Mouse (Mus musculus) frontal cortex, postnatal 10 days (tissue): ENCODE measurements around the gene Fancd2.
A peak's percentile ranks its signal among the peaks of the same experiment; 100 is the strongest.

Experiments used
- DNase-seq, 2 experiments: peaks; one replicate each; pipeline ENCODE4 v3.0.0; 2022; ENCODE audit warnings: low spot score in 2 of 2, mixed read lengths in 1 of 2

The Fancd2 gene

DNA sequence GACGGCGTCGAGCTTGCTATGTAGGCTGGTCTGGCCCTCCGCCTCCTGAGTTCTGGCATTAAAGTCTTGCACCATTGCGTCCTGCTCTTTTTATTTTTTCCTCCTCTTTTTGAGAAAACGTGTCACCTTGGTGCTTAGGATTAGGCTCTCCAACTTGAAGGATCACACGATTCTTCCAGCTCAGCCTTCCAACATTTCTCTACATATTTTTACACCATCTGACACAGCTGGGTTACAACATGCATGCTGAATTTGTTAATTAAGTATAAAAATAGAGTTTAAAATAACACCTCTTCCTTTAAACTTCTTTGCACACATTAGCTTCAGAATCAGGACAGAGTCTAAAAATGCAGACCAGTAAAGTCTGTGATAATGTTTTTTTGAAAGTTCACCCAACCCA is 77.8 kb downstream of the Fancd2 start:
- no peak for DNase-seq

DNA sequence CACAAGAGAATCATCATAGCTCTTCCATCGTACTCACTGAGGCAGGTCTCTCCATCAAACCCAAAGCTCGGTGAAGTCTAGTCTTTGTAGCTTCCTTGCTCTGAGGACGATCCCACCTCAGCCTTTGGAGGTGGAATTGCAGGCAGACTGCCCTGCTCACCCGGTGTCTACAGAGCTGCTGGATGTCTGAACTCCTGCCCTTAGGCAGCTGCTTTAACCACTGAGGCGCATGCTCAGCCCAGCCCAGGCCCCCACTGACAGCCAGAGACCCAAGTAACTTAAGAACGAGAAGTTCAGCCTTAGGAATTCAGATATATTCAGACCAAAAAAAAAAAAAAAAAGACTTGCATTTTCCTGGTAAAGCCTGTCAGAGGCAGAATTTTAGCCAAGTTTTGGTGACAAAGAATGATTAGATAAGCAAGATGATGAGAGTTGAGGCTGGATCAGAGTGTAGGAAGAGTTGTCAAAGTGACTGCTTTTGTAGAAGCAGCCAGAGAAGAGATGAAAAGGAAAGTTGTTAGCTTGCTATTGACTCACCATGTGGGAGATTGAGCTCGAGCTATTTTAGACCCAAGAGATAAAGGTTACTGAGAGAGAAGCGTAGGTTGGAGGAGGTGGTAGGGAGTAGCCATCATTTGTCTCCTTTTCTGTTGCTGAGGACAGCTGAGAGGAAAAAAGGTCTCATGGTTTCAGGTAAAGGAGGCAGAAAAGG is 80.9 kb downstream of the Fancd2 start:
- no peak for DNase-seq

DNA sequence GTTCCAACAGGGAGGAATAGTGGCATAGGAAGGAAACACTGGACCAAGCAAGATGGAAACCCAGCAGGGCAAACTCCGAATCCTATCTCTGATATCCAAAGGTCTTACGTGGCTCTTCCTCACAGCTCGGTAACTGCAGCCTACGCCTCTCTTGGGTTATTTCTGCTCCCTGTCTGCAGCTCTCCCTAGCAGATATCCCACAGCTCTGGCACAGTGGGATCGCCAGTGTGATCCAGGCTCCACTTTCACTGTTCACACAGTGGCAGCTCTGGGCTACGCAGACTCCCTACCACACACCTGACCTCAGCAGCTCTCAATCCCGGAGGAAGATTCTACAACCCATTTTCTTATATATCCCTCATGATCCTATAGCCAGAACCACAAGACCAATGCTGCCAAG is 82.7 kb downstream of the Fancd2 start:
- DNase-seq = no peak

DNA sequence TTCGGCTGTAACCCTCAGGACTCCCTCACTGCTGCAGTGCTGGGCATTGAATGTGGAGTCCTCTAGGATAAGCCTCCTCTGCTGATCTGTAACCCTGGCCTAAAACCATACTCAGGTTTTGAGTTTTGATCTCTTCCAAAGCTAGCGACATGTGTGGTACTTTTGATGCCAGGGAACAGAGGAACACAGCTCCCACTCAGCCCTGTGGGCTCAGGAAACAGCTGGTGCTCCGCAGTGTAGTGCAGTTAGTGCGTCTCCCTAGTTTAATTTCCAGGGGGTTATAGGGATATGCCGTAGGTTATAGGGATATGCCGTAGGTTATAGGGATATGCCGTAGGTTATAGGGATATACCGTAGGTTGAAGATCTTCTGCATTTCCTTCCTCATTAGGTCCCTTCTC is 83.5 kb downstream of the Fancd2 start:
- DNase-seq = no peak

DNA sequence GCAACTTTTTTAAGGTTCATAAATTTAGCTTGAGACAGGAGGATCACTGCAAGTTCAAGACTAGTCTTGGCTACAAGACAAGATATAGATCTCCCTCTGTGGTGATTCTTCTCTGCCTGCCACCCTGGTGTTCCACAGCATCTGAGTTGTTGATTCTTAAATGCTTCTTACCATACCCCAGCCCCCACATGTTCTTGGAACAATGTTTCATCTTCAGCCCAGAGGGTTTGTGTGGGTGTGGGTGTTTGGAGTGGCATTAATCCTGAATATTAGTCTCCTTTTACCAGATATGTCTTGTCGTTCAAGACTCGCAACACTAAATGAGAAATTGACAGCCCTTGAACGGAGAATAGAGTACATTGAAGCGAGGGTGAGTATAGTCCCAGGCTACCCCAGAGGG is 84.0 kb downstream of the Fancd2 start:
- no peak for DNase-seq

DNA sequence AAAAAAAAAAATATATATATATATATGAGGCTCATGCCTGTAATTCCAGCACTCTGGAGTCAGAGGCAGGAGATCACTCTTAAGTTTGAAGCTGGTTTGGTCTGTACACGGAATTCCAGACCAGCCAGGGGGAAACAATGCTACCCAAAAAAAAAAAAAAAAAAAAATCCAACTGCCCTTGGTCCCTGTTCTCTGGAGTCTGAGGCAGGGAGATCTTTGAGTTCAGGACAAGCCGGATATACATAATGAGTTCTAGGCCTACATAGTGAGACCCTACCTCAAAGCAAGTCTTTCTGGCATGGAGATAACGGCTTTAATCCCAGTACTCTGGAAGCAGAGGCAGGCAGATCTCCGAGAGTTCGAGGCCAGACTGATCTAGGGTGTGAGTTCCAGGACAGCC is 91.9 kb downstream of the Fancd2 start:
- DNase-seq = no peak

DNA sequence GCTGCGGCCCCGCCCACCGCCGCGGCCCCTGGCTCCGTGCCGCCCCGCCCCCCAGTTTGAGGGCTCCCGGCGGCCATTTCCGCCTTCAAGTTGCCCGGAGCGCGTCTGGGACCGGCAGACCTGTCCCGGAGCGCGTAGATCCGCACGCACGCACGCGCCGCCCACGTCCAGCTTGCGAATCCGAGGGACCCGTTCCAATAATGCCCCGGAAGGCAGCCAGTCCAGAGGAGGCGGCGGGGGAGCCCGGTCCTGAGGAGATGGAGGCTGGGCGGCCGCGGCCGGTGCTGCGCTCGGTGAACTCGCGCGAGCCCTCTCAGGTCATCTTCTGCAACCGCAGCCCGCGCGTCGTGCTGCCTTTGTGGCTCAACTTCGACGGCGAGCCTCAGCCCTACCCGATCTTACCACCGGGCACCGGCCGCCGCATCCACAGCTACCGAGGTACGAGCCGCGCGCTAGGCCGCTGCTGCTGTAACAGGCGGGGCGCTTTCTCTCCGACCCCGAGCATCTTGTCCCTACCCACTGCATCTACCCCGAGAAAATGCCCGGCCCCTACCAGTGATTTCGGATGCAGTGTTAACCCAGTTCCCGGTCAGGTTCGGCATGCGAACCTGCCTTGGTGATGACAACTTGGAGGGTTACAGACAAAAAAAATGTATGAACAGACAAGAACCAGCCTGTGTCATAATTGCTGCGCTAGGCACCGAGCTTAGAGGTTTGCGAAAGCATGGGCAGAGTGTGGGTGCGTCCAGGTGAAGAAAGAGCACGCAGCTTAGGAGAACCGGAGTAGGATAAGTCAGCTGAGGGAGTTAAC is 92.7 kb downstream of the Fancd2 start, which contains the start of gene Vhl:
Gene Vhl, plus strand, starts transcription at position 19 of the 811 bp plus-strand sequence.
- DNase-seq = peak; percentile 84 to 85

DNA sequence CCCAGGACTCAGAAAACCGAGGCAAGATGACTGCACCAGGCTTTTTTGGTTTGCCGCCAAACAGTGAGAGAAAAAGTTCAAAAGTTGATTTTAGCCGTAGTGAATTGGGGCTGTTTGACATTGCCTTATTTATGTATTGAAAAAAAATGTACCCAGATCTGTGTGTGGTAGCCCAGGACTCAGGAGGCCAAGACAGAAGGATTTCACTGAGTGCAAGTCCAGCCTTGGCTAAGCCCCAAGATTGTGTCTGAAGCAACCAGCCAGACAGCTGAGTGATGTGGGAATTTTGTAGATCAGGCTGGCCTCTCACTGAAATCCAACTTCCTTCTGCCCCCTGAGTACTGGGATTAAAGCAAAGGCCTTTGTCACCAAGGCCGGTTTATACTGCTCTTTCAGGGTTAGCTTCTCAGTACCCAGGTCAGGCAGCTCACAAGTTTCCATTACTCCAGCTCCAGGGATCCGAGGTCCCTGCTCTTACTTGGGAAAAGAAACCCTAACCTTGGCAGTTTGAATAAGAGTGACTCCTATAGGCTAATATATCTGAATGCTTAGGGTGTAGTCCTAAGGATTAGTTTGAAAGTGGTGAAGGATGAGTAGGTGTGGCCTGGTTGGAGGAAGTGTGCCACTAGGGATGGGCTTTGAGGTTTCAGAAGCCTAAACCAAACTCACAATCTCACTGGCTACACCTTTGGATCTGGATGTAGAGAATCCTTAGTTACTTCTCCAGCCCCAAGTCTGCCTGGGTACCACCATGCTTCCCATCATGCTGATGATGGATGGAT is 93.7 kb downstream of the Fancd2 start:
- no peak for DNase-seq

DNA sequence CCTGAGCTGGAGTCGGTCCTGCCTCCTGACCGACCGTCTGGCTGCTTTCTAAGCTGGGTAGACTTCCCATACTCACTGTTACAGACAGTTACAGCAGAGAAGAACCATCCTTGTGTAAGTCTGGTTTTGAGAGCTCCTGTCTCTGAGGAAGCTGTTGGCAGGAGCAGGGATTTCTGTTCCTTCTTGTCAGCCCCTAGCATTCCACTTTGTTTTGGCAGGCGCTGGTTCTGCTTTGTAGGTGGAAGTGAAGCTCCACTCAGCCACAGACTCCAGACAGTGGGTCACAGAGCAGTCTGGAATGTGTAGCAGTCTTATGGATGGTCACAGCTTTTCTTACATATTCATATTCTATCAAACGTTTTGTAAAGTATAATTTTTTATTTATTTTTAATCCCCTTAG is 98.8 kb downstream of the Fancd2 start:
- DNase-seq = no peak

DNA sequence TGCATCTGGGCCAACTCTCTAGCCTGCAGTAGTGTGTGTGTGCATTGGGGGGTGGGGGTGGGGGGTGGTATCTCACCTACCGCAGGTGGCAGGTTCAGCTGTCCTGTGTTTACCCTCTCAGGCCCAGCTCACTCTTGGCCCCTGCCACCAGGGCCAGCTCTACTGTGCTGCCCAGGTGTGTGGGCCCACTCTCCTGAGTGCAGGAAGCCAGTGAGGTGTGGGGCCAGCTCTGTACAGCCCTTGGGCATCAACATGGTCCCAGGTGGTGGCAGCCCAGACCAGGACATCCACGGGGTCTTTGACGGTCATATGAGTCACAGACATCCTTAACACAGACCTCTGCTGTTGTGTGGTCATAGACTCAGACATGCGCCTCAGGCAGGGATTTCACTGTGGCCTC is 101.4 kb downstream of the Fancd2 start:
- no peak for DNase-seq

DNA sequence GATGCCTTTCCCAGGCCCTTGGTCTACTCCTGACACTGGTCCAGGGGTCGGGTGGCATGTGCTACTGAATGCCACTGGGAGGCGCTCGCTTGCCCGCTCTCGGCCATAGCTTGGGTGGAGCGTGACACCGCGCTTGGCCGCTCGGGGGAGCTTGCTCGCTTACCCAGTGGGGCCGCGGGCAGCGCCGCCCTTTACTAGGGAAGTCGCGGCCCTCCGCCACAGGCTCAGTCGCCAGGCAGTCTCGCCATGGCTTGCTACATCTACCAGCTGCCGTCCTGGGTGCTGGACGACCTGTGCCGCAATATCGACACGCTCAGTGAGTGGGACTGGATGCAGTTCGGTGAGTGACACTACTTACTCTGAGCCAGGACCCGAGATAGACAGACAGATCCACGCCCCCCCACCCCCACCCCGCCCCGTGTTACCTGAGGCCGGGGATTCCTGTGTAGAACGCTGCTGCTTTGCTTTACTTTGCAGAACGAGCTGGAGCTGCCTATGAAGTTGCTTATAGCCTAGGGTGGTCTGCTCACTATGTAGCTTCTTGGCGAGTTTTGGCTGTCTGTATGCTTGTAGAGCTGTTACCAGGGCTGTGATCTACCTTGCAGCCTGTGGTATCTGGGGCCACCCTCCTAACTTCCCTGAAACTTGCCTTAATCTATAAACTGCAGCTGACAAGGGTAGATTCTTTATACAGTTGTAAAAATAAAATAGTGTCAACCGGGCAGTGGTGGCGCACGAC is 107.0 kb downstream of the Fancd2 start, which contains the start of gene Irak2:
Gene Irak2, plus strand, starts transcription at position 166 of the 739 bp plus-strand sequence.
- DNase-seq = peak; percentile 81 to 93

DNA sequence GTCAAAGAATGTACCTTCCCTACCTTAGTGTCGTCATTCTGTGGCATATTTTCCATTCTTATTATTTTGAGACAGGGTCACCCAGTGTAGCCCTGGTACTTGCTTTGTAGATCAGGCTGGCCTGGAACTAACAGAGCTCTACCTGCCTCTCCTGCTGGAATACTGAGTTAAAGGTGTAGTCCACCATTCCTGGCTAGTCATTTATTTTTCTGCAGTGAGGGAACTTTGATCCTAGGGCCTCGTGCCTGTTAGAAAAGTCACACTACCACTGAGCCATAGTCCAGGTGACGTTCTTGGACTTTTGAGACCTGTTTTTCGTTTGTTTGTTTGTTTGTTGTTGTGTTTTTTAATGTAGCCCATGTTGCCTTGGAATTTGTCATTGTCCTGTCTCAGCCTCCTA is 107.7 kb downstream of the Fancd2 start:
- DNase-seq = no peak

DNA sequence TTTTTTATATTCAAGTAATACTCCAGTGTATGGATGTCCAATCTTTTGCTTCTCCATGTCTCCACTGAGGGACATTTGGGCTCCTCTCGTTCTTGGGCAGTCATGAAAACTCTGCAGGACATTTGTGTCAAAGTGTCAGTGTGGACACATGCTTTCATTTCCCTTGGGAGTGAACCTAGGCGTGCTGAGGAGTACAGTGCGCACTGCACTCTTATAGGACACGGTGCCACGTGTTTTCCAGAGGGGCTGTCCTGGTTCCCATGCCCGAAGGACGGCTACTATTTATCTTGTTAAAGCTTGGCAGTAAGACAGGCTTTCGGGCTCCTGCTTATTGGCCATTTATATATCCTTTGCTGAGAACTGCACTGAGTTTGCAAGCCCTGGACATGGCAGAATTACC is 111.1 kb downstream of the Fancd2 start:
- no peak for DNase-seq

DNA sequence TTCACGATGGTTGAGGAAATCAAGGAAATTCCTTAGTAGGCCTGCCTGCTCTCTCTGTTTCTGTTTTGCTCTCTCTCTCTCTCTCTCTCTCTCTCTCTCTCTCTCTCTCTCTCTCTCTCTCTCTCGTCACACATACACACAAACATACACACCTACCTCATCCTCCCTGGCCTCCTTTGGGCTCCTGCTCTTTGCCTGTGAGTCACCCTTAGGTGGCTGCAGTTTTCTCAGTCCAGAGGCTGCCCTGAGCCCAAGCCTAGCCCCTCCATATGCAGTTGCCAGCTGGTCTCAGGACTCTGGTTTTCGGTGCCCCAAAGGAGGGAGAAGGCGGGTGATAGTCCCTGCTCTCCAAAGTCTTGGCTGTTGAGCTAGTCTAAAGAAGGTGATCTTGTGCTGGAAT is 111.5 kb downstream of the Fancd2 start:
- no peak for DNase-seq

DNA sequence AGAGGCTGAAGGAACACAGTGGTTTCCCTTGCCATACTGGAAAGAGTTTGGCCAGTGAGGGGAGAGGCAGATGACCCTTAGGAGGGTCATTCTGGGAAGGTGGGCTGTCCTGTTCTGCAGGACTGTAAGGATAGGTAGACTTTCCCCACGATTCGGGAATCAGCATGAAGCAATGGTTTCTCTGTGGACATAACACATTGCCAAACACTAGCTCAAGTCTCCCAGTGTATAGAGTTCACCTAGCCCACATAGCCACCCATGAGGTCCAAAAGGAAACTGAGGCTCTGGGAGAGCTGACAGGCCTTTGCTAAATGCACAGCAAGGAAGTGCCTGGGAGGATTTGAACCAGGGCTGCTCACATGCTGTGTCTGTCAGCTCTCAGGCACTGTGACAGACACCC is 112.5 kb downstream of the Fancd2 start:
- DNase-seq = no peak

DNA sequence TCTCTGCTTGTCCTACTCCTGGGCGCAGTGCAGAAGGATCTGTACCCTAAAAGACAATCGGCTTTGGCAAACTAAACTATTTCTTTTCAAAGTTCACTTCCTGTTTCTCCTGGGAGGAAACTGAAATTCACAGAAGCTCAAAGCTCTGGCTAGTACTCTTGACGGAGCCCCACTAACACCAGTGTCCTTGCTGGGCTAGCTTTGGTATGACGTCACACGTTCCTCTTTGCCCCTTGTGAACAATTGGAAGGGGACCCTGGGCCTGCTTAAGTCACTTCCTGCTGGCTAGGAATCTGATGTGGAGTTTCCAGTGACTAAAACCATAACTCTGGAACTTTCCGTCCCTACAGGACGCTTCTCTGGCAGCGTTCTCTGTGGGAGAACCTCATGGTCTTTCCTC is 113.3 kb downstream of the Fancd2 start:
- peak in 1 of 2 experiments; percentile 25 for DNase-seq
